Mouse (Mus musculus): Measurements from ENCODE around the gene Dhrs7.
"Not testable (repeated sequence)": the region's sequence is repeated elsewhere in the genome, so short reads cannot be mapped to it uniquely, and the experiment has no call there.

The Dhrs7 gene

DNA sequence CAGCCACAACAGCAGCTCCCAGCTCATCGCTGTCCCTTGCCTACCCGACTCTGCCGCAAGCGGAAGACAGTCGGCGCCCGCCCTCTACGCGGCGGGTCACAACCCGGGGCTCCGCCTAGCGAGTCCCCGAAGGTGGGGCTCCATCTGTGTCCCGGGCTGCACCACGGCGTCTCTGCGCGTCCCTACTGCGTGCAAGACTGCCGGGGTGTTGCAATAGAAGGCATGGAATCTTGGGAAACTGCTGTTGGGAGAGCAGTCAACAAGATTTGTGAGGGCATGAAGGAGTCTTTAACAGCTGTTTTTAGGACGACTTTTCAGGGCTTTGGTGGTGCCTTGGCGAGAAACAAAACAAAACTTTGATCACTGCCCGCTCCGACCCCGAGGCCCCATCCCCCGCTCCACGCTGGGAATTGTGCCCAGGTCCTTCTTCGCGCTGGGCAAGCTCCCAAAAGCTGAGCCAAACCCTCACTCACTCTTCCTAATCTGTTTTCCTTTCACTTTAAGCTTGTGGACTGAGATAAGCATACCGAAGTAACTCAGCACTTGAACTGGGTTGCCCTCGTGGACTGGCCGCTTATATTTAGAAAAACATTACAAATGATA lies at the start of gene Dhrs7:
Gene Dhrs7 (minus strand): TSS at position 175 of the 603 bp plus-strand sequence.
- peak; percentile 86 for DNase-seq (ENCODE audit: low read depth, low spot score)

DNA sequence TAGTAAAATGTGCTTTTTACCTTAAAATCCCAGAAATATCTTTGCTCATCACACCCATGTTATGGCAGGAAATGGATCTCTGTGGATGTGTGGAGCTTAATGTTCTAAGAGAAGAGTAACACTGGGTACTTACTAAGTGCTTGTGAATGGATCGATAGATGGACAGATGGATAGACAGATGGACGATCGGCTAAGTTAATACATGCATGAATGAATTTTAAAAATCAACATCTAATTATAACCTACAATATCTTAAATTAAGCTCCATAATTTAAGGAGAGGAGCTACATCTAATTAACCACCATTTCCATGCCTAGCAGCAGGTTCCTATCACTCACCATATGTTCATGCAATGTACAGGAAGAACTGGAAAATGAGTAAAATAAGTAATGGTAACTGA lies 45.3 kb upstream of the Dhrs7 start:
- no peak for DNase-seq (ENCODE audit: low read depth, low spot score)

- no peak for DNase-seq (ENCODE audit: low read depth, low spot score)
Measured at GRCm38 (mm10) chr12:72704068-72704467, 39.4 kb upstream of the Dhrs7 start.

- DNase-seq (ENCODE audit: low read depth, low spot score): no peak
Measured at GRCm38 (mm10) chr12:72700013-72700412, 35.3 kb upstream of the Dhrs7 start.

DNA sequence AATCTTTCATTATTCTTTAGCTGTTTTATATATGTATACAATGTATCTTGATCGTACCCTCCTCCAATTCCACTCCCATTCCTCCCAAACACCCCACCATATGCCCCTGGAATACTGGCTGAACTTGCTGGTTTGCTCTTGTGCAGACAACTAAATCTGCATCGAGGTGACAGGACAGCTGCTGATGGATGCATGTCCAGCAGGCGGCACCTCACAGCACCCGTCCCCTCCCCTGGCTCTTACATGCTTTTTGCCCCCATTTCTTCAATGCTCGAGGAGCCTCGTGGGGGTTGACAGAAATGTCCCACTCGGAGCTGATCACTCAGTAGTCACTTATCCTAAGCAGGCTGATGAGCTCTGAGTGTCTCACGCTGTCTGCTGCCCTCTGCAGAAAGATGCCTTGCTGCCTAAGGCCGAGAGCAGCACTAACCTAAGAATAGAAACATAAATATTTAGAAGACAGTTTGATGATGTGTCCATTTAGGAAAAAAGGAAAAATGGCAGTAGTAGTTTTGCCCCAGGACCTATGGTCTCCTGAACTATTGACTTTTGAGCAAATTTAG lies 30.3 kb upstream of the Dhrs7 start:
- no peak for DNase-seq (ENCODE audit: low read depth, low spot score)

- DNase-seq (ENCODE audit: low read depth, low spot score): peak; percentile 18
Measured at GRCm38 (mm10) chr12:72694438-72694837, 29.7 kb upstream of the Dhrs7 start.

DNA sequence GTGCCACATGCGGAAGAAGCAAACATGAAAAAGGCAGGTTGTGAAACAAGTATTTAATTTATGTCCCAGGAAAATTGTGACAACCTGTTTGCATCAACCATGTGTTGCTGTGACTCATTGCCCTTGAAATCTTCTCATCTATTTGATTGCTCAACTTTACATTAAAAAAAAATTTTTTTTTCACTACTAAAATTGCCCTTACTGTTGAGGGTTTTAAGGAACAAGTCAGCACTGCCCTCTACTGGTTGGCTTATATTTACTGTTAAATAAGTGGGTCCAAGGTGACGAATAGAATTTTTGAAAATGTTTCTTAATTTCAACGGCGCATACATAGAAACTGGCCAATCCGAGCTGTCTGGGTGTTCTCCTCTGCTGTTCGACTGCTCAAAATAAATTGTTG lies 29.2 kb upstream of the Dhrs7 start:
- DNase-seq (ENCODE audit: low read depth, low spot score): peak; percentile 91

- not testable (repeated sequence) for DNase-seq (ENCODE audit: low read depth, low spot score)
Measured at GRCm38 (mm10) chr12:72688281-72688680, 23.6 kb upstream of the Dhrs7 start.

- not testable (repeated sequence) for DNase-seq (ENCODE audit: low read depth, low spot score)
Measured at GRCm38 (mm10) chr12:72687741-72688140, 23.0 kb upstream of the Dhrs7 start.

DNA sequence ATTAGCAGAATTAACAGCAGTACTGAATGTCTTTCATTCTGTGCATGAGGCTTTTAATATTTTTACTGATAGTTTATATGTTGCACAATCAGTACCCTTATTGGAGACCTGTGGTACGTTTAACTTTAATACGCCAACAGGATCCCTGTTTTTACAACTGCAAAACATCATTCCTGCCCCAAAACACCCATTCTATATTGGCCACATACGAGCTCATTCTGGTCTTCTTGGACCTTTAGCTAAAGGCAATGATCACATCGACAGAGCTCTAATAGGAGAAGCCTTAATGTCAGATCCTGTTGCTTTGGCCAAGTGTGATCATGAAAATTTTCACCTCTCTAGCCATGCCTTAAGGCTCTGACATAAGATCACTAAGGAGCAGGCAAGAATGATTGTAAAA lies 21.9 kb upstream of the Dhrs7 start:
- not testable (repeated sequence) for DNase-seq (ENCODE audit: low read depth, low spot score)

DNA sequence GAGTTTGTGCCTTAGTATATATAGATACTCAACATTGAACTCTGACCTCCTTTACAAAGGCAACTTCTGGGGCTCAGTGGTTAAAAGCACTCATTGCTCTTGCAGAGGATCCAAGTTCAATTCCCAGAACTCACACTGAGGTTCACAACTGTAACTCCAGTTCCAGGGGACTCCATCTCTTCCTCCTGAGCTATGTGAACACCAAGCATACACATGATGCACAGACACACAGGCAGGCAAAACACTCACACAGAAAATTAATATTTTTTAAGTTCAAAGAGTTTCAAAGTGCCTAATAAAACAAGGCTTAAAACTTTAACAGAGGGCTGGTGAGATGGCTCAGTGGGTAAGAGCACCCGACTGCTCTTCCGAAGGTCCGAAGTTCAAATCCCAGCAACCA lies 18.9 kb upstream of the Dhrs7 start:
- DNase-seq (ENCODE audit: low read depth, low spot score): no peak

GRCm38 (mm10) chr12:72682511-72683282 lies 18.0 kb upstream of the Dhrs7 start:
- DNase-seq (ENCODE audit: low read depth, low spot score): no peak

DNA sequence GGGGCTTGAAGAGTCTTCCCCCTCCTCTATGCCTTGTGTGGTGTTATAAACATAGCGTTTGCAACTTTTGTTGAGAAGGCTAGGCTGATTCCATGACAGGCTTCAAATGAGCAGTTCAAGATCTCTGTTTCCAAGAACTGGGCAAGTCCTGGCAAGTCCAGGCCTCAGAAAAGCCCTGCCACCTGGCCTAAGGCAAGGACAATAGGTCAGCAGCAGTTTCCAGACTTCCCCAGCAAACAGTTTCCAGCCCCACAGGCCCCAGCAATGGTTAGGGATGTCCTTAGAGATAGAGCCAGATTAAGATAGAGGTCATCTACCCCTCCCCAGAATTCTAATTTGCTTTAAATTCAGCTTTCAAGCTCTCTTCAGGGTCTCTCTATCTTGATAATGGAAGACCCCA lies 17.2 kb upstream of the Dhrs7 start:
- DNase-seq (ENCODE audit: low read depth, low spot score): no peak

DNA sequence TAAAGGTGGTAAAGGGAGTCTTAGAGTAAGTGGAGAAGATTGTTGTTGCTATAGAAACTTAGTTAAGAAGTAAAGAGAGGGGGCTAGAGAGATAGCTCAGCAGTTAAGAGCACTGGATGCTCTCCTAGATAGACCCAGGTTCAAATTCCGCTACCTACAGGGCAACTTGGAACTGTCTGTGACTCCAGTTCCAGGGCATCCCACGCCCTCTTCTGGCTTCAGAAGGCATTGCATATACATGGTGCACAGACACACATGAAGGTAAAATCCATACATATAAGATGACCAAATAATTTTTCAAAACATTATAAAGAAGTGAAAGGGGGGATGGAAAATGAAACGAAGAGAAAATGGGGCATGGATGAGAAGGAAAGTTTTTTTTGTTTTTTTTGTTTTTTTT lies 14.9 kb upstream of the Dhrs7 start:
- no peak for DNase-seq (ENCODE audit: low read depth, low spot score)

GRCm38 (mm10) chr12:72674820-72675219 lies 10.1 kb upstream of the Dhrs7 start:
- peak; percentile 60 for DNase-seq (ENCODE audit: low read depth, low spot score)

DNA sequence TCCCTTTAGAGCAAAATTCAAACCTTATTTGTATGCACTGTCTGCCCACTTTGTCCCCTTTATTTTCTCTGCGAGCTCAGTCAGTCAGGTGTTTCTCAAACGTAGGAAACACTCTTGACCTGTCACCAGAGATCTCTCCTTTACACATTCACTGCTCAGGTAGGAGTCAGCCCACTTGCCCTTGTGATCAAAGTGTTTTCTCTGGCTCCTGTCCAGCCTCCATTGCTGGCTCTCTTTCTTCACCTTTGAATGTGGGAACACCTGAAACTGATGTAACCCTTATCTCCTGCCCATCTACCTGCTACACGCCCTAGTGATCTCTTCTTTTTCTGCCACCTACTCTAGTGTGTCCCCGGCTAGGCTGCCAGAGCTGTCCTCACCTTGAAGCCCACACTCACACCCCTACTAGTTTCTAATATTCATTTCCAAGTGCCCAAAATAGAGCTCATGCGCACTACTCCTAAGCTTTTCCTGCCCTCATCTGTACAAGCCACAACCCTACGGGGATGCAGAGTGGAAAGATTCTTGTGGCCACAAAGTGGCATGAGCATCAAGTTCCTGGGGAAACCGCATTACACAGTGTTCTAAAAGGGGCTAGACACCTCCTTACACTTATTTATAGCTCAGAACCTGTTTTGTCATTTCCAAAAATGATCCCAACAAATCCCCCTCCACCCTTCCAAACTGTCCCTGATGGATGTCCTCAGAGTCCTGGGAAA lies 9.5 kb upstream of the Dhrs7 start:
- DNase-seq (ENCODE audit: low read depth, low spot score): peak; percentile 53

DNA sequence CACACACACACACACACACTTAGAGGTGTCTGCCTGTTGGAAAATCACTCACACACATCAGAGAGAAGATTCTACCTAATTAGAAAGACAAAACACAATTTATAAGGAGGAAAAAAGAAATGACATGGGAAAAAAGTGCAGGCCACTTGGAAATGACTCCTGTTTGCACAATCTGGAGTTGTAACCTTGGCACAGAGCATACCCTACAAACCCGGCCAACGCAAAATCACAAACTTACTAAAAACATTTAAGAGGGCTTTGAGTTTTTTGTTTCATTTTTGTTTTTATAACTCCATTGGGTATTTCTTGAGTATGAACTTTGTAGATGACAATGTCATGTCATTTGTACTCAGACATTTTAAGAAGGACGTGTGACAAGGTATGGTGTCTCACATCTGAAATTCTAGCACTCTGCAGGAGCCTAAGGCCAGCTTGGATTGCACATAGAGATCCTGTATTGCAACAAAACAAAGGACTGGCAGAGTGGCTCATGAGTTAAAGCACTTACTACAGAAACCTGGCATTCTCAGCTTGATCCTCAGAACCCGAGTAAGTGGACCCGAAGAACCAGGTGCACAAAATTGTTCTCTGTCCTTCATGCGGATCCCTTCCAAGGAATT lies 6.9 kb upstream of the Dhrs7 start:
- DNase-seq (ENCODE audit: low read depth, low spot score): no peak

DNA sequence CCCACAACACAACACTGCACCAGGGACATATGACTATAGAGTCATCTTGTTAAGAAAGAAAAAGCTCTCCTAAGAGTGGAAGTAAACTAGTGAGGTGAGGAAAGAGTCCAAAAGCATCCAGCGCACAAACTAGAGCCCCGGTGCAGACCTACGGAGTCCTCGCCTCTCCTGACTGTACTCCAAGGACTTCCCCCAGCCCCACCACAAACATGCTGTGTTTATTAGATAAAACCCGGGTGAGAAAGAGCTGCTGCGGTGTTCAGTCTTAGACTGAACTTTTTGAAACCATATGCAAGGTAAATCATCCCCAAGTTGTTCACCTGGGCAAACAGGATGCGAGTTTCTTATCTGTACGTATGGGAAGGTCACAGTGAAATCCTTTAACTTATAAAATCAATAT lies 6.2 kb upstream of the Dhrs7 start:
- no peak for DNase-seq (ENCODE audit: low read depth, low spot score)

DNA sequence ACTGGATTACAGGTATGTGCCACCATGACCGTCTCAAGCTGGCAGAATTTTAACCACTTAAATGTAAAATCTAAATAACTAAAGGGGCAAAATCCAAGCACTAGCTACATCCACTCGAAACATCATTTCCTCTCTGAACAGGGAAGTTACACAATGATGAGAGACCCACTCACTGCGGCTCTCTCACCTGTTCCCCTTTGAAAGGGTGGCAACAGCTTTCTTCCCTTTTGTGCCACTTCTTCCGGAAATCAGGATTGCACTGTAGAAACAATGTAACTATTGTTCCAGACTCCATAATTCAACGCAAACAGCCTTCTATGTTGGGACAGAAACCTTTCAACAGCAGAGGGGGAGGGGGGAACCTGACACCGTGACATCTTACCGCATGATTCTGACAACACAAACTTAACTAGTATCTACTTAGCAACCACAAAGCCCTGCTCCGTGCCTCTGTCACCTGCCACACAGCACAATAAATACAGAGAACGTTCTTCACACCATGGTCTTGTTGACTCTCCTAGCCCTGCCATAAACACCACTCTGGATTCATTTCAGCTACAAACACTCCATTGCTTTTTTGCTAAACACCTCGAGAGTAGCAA lies 3.3 kb upstream of the Dhrs7 start:
- DNase-seq (ENCODE audit: low read depth, low spot score): no peak

DNA sequence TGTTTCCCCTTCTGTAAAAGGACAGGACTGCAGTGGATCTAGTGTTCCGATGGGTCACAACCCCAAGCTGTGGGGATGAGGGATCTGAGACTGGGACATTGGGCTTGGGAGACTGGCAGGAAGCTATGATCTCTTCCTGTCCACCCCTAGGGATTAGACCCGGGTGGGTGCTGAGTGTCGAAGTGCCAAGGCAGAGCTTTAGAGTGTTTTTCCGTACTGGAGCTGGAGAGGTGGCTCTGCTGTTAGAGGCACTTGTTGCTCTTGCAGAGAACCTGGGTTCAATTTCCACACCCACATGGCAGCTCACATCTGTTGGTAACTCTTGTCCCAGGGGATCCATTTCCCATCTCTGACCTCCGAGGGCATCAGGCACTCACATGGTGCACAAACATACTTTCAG lies 1.3 kb upstream of the Dhrs7 start:
- no peak for DNase-seq (ENCODE audit: low read depth, low spot score)

- peak; percentile 59 for DNase-seq (ENCODE audit: low read depth, low spot score)
Measured at GRCm38 (mm10) chr12:72664020-72664734, 532 bp downstream of the Dhrs7 start.
